Comparison of ENCODE assay signal across 20 mouse cellular contexts in genomic region chr10:9992798-9993197, GRCm38 (mm10).
DNase-seq lines count a peak whose midpoint lies in the region; ATAC-seq lines count a peak whose summit lies in the region.
"Had no signal": no experiment of that assay in that cellular context is flagged by ENCODE, and none has a peak within 500 bp of the region (broad histone marks: within the 10 kb centered on the region; RNA-seq: fewer than 3 reads in every experiment).

No protein-coding gene starts in this region.

- H3K4me2 ChIP-seq in neural tube, embryonic 12.5 days (replicated peaks) = no peak overlapping the region
- H3K4me2 ChIP-seq in neural tube, embryonic 15.5 days = no peak overlapping the region
- H3K4me2 ChIP-seq: embryonic facial prominence, embryonic 15.5 days; hindbrain, embryonic 13.5 days; intestine, embryonic 15.5 days had no signal

- no peaks in the 10 kb centered on the region for H3K36me3 ChIP-seq in neural tube, embryonic 12.5 days
- no peaks in the 10 kb centered on the region for H3K36me3 ChIP-seq in neural tube, embryonic 15.5 days
- H3K36me3 ChIP-seq: embryonic facial prominence, embryonic 15.5 days; forebrain, embryonic 10.5 days; heart, embryonic 10.5 days; hindbrain, embryonic 13.5 days; intestine, embryonic 15.5 days had no signal

- DNase-seq in frontal cortex, postnatal 36 days (ENCODE audit: low spot score in 2 of 2) = no peak
- no peak for DNase-seq in neural tube, embryonic 10.5 days (ENCODE audit: extremely low spot score, low spot score)
- no peak for DNase-seq in adrenal gland, adult 18-20 months (ENCODE audit: low spot score in 2 of 2)
- DNase-seq: adrenal gland, adult 8-10 months; adrenal gland, postnatal 36 days; cerebellum, adult 11-12 months; cerebellum, postnatal 10 days; gastrocnemius, postnatal 10 days; heart, adult 18-20 months; heart, postnatal 10 days; heart, postnatal 4 days had no signal

- no peaks in the 10 kb centered on the region for H3K9me3 ChIP-seq in neural tube, embryonic 12.5 days
- no peaks in the 10 kb centered on the region for H3K9me3 ChIP-seq in neural tube, embryonic 15.5 days (replicated peaks)
- H3K9me3 ChIP-seq: embryonic facial prominence, embryonic 15.5 days; forebrain, embryonic 10.5 days; heart, embryonic 10.5 days; hindbrain, embryonic 13.5 days; intestine, embryonic 15.5 days had no signal

- H3K27ac ChIP-seq in neural tube, embryonic 12.5 days = no peak overlapping the region
- no peak overlapping the region for H3K27ac ChIP-seq in neural tube, embryonic 15.5 days (replicated peaks)
- H3K27ac ChIP-seq: embryonic facial prominence, embryonic 15.5 days; forebrain, embryonic 10.5 days; heart, embryonic 10.5 days; hindbrain, embryonic 13.5 days; intestine, embryonic 15.5 days had no signal

- H3K27me3 ChIP-seq in neural tube, embryonic 12.5 days (replicated peaks) = no peaks in the 10 kb centered on the region
- H3K27me3 ChIP-seq in neural tube, embryonic 15.5 days (replicated peaks) = no peaks in the 10 kb centered on the region
- H3K27me3 ChIP-seq: embryonic facial prominence, embryonic 15.5 days; hindbrain, embryonic 13.5 days; intestine, embryonic 15.5 days had no signal

- no peaks in the 10 kb centered on the region for H3K4me1 ChIP-seq in neural tube, embryonic 12.5 days
- H3K4me1 ChIP-seq in neural tube, embryonic 15.5 days = no peaks in the 10 kb centered on the region
- H3K4me1 ChIP-seq: embryonic facial prominence, embryonic 15.5 days; forebrain, embryonic 10.5 days; heart, embryonic 10.5 days; hindbrain, embryonic 13.5 days; intestine, embryonic 15.5 days had no signal

- ATAC-seq in frontal cortex, adult (ENCODE audit: low TSS enrichment) = peak; percentile 76
- 0 out of 2 replicates have a peak, but pooled peaks have one; percentile 37 for ATAC-seq in neural tube, embryonic 12.5 days (ENCODE audit: low FRiP score, low read depth)
- peak; percentile 63 for ATAC-seq in neural tube, embryonic 15.5 days (ENCODE audit: low FRiP score)
- ATAC-seq: intestine, embryonic 15.5 days had no signal

- 68% methylated on average over 2 of the region's 2 CpGs for WGBS in neural tube, embryonic 12.5 days
- WGBS in neural tube, embryonic 15.5 days = 51% methylated on average over 2 of the region's 2 CpGs

- H3K4me3 ChIP-seq in neural tube, embryonic 12.5 days = no peak overlapping the region
- H3K4me3 ChIP-seq in neural tube, embryonic 15.5 days (replicated peaks) = no peak overlapping the region
- H3K4me3 ChIP-seq: embryonic facial prominence, embryonic 15.5 days; erythroblast, embryonic 14.5 days; forebrain, embryonic 10.5 days; heart, embryonic 10.5 days; hindbrain, embryonic 13.5 days; intestine, embryonic 15.5 days had no signal

- no peak overlapping the region for H3K9ac ChIP-seq in neural tube, embryonic 12.5 days
- H3K9ac ChIP-seq in neural tube, embryonic 15.5 days (replicated peaks) = no peak overlapping the region
- H3K9ac ChIP-seq: embryonic facial prominence, embryonic 15.5 days; hindbrain, embryonic 13.5 days; intestine, embryonic 15.5 days had no signal
